Mouse (Mus musculus) ovary, adult 18-20 months (tissue): ENCODE measurements around the gene Pml.

Experiments
- DNase-seq: peaks from one replicate; pipeline ENCODE4 v3.0.0; 2022; ENCODE audit warnings: low spot score, mixed read lengths

The Pml gene

DNA sequence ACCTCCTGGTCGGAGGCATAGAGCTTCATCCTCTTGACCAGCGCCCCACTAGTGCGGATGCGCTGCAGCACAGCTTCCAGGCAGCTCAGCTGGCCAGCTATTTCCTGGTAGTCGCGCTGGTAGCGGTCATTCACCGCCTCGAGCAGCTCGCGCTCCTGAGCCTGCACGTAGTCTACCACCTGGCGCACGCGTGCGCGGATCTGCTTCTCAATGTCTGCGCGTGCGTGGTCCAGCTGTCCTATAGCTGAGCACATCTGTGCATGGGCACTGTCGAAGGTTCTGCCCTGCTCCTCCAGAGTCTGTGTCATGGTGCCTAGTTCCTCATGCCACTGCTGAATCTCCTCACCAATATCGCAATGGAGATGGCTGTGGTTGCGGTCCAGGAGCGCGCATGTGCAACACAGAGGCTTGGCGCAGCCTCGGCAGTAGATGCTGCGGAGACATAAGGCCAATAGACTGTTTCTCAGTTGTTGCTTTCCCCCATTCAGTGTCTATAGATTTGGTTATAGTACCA lies 15.0 kb downstream of the Pml start:
- no peak for DNase-seq

DNA sequence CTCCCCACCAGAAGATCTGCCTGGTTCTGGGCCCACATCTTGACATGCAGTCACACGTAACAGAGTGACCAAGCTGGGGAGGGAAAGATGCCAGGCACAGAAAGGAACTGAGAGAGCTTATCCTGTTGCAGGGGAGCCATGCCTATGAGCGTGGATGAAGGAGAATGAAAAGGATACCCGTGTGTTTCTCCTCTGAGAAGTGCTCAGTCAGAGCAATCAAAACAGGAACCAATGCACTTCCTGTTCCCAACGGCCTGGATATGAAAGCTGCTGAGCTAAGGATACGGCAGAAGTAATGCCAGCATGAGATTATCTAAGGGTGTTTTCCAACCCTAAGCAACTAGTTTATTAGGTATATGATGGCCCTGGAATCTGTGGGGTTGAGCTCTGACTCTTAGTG lies 17.2 kb downstream of the Pml start:
- DNase-seq: no peak

GRCm38 (mm10) chr9:58231746-58232145 lies 17.8 kb downstream of the Pml start:
- no peak for DNase-seq

GRCm38 (mm10) chr9:58228777-58229466 lies 20.7 kb downstream of the Pml start:
- no peak for DNase-seq

DNA sequence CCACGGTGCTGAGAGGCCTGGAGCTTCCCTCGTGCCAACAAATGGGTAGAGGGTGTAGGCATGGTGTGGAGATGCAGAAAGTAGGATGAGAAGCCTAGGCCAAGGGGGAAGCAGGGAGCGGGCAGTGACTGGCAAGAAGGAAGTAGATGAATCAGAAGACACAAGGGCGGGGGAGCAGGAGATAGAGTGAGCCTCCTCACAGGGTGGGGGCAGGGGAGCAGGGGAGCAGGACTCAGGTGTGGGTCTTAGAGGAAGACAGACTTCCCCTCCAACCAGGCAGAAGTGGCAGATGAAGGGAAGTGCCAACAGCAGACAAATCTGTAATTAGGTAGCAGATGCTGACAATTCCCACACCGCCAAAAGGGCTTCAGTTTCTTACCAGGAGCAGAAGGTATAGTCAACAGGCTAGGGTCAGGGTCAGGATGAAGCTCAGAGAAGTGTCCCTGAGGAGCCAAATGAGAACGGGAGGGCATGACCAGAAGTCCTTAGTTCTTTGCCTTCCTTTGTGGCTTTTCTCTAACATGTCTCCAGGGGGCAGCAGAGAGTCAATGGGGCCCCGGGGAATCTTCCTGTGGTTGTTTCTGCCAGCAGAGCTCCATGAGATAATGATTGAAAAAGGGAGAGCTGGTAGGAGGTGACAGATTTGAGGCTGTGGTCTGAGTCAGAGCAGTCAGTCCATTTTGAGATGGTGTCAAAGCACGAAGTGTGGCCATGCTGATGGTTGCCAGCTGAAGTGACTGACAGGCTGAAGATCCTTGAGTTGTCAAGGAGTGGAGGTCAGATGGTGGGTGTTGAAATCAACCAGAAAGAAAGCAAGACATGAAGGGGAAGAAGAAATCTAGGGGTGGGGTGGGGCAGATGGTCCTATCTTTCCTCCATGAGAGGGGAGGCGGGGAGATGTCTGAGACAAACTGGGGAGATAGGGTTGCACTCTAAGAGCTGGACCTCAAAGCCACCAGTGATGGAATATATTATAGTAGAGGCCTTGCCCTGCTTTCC lies 23.4 kb downstream of the Pml start:
- DNase-seq: no peak

GRCm38 (mm10) chr9:58224356-58224755 lies 25.2 kb downstream of the Pml start:
- DNase-seq: no peak

DNA sequence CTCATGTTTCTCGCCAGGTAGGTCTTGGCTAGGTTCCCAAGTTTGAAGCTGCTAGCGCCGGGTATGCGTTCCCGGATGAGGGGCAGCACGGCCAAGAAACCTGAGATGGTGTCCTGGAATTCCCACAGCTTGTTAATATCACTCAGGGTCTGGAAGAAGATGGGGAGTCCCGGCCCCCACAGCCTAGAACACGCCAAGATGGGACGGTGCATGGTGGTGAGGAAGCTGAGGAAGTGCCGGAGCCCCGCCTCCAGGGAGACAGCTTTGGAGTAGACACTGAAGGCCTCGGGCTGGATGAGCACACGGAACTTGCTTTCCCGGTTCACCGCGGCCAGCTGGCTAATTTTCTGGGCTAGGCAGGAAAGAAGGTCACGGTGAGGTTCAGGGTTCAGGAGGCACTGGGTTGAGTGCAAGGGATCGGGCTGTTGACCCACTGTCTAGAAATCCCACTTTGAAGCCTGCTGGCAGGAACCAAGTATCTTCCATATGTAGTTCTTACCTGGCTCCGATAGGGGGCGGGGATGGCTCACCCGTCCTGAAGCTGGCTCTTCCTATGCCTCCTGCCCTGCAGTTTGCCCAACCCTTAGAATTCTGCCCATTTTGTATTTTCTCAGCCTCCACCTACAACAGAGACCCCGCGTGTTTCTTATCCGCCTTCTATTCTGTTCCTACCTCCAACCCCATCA lies 29.2 kb downstream of the Pml start:
- DNase-seq: no peak

- no peak for DNase-seq
These were observed 31.0 kb downstream of the Pml start for GRCm38 (mm10) chr9:58218539-58218938.

- DNase-seq: no peak
These were observed 33.2 kb downstream of the Pml start for GRCm38 (mm10) chr9:58216402-58216801.

GRCm38 (mm10) chr9:58214519-58215180 lies 34.9 kb downstream of the Pml start:
- DNase-seq: no peak

DNA sequence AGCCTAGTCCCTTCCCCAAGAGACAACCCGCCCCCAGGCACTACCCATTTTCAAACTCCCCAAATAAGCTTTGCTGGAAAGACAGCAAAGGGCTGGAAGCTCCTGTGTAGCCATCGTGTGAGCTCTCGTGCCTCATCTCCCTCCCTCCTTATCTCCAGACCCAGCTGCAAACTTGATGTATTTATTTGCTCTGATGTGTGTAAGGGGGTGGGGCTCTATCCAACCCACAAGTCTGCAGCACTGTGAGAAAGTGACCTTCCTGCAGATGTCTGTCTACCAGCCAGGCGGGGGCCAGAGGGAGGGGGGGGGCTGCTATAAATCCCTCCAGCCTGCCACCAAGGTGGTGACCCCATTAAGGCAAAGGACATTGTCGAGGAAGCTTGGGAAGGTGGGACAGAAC lies 35.7 kb downstream of the Pml start:
- DNase-seq: no peak

DNA sequence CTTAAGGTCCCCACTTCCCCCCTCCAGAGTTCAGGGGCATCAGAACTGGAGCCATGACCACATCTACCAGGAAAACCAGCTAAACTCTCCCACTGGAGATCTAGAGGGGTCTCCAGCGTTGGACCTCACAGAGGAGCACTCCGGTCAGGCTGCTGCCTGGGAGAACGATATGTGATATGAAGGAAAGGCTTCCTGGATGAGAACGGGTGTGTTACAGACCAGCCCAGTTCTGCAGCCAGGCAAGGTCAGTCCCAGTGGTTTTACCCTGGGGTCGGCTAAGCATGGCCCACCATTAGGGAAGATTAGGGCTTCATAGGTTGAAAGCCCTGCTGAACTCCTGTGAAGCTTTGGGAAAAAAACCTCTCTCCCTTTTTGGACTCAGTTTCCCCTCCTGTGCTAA lies 36.2 kb downstream of the Pml start:
- no peak for DNase-seq

GRCm38 (mm10) chr9:58210304-58210627 lies 39.3 kb downstream of the Pml start:
- DNase-seq: no peak

GRCm38 (mm10) chr9:58209462-58210303 lies 39.9 kb downstream of the Pml start:
- no peak for DNase-seq

- DNase-seq: no peak
These were observed 43.6 kb downstream of the Pml start for GRCm38 (mm10) chr9:58206013-58206412.

GRCm38 (mm10) chr9:58204448-58205000 lies 45.1 kb downstream of the Pml start:
- DNase-seq: peak; percentile 81

DNA sequence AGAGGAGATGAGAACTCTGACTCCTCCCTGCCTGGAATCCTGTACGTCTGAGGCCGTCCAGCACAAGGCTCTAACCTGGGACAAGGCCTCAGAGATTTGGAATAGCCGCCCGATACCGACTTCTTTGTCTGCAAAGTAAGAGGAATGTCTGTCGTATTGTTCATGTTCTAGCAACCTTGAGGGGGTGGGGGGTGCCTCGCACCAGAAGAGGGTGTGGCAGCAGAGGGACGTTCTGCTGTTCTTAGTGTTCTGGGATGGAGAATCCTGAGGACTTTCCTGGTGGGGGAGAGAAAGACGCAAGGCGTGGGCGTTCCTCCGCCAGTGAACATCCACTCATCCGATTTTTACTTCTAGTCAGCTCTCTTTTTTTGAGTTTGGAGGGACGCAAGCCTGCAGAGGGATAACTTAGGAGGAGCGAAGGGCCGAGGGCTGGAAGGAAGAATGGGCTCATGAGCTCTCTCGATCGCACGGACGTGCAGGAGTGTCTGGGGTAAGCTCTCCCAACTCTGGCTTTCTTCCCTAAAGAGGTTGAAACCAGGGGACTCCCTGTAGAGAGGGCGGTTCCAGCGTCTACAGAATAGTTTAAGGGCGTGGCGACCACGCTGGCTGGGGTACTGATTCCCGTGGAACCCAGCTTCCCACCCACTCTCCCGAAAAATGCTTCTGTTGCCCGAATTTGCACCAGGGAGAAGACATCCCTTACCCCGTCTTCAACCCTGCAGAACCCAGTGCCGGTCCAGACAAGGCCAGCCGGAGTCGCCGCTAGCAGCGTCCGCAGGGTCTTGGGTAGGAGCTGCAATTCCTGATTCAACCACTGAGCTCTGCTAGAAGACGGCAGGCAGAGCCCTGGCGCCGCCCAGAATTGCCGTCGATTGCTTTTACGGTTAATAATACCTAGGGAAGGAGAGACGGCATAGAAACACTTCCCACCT lies 45.8 kb downstream of the Pml start, which contains the start of the genes Islr and Islr2:
Gene Islr (minus strand): TSS at position 791 of the 932 bp plus-strand sequence.
Gene Islr2 (minus strand): TSS at position 804 of the 932 bp plus-strand sequence.
- DNase-seq: peak; percentile 47

- DNase-seq: no peak
These were observed 46.7 kb downstream of the Pml start for GRCm38 (mm10) chr9:58202676-58203453.
